Mouse (Mus musculus) brain, embryonic 14.5 days (tissue): ENCODE data around the gene Naif1.

ENCODE experiments used
- CTCF ChIP-seq: fragments of 200-500 bp; IDR thresholded peaks from 2 replicates; pipeline ENCODE4 v1.5.1; 2012; ENCODE audit warnings: inconsistent platforms, mild to moderate bottlenecking, moderate library complexity, borderline replicate concordance; ENCODE audit not compliant: insufficient read depth, insufficient read length; ENCODE audit errors: extremely low read depth
- POLR2A ChIP-seq: fragments of 200-500 bp; IDR thresholded peaks from 2 replicates; pipeline ENCODE4 v1.6.1; 2012; ENCODE audit warnings: mild to moderate bottlenecking, inconsistent platforms, borderline replicate concordance; ENCODE audit not compliant: poor library complexity, insufficient read depth, insufficient read length, severe bottlenecking; ENCODE audit errors: extremely low read depth

GRCm38 (mm10) chr2:32424796-32425195 lies 25.5 kb upstream of the Naif1 start:
- TF ChIP-seq POLR2A (no peak), CTCF (no peak)
